ENCODE assay signal across 9 mouse cellular contexts in the genomic region with DNA sequence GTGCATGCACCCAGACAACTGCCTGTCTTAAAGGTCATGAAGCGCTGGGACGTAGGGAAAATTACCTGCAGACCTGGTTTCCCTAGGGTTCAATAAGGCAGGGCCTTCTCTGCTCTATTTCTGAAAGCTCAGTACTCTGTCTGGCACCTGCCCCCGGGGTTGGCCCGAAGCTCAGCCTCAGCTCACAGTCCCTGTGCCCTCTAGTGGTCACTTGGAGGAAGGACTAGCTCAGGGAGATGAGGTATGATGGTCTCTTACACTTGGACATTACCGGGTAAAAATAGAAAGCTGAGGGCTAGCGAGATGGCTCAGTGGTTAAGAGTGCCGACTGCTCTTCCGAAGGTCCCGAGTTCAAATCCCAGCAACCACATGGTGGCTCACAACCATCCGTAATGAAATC. TPM values are rescaled to one million over a fixed set of nuclear protein-coding genes. Genes with fewer than 3 reads are reported as not detected.
DNase-seq lines count a peak whose midpoint lies in the region; ATAC-seq and TF ChIP-seq lines count a peak whose summit lies in the region.
"Had no signal": no experiment of that assay in that cellular context is flagged by ENCODE, and none has a peak within 500 bp of the region (broad histone marks: within the 10 kb centered on the region; RNA-seq: fewer than 3 reads in every experiment).

No protein-coding gene starts in this region.

- H3K27me3 ChIP-seq in heart, embryonic 14.5 days (ENCODE audit: control insufficient read depth, insufficient read depth, low read length), result no peaks in the 10 kb centered on the region
- no peaks in the 10 kb centered on the region for H3K27me3 ChIP-seq in kidney, postnatal 0 days (ENCODE audit: insufficient read depth, low read length)
- no peaks in the 10 kb centered on the region for H3K27me3 ChIP-seq in liver, embryonic 16.5 days (ENCODE audit: control insufficient read depth, insufficient read depth, low read depth, low read length)
- no peaks in the 10 kb centered on the region for H3K27me3 ChIP-seq in neural tube, embryonic 12.5 days (replicated peaks)
- H3K27me3 ChIP-seq in stomach, postnatal 0 days (ENCODE audit: control insufficient read depth, insufficient read depth, low read length), result no peaks in the 10 kb centered on the region

- TF ChIP-seq POLR2A in bone marrow macrophage, adult 2 months (IDR thresholded peaks at IDR 0.05; ENCODE audit: borderline replicate concordance, low read depth, low read length), result no peak

- ATAC-seq in heart, embryonic 14.5 days (ENCODE audit: insufficient number of reproducible peaks, insufficient read depth, low FRiP score, low read depth), result peak; percentile 70; the same call in 1 of the 2 replicates
- ATAC-seq in kidney, postnatal 0 days (replicated peaks; ENCODE audit: low FRiP score, low read depth), result peak; percentile 91
- ATAC-seq in liver, embryonic 16.5 days (ENCODE audit: low read depth), result peak; percentile 76
- 0 out of 2 replicates have a peak, but pooled peaks have one; percentile 48 for ATAC-seq in neural tube, embryonic 12.5 days (ENCODE audit: low FRiP score, low read depth)
- peak; percentile 90 for ATAC-seq in stomach, postnatal 0 days (ENCODE audit: low FRiP score, low TSS enrichment)

- H3K9ac ChIP-seq in heart, embryonic 14.5 days (ENCODE audit: low read length), result no peak overlapping the region
- no peak overlapping the region for H3K9ac ChIP-seq in kidney, postnatal 0 days (ENCODE audit: low read depth, low read length)
- peak overlapping the region; percentile 50 for H3K9ac ChIP-seq in liver, embryonic 16.5 days (ENCODE audit: low read depth, low read length)
- no peak overlapping the region for H3K9ac ChIP-seq in neural tube, embryonic 12.5 days
- no peak overlapping the region for H3K9ac ChIP-seq in stomach, postnatal 0 days (ENCODE audit: low read length)
- H3K9ac ChIP-seq: embryonic facial prominence, embryonic 12.5 days had no signal

- H3K4me3 ChIP-seq in bone marrow macrophage, adult 2 months (ENCODE audit: insufficient read depth, low read length), result no peak overlapping the region
- no peak overlapping the region for H3K4me3 ChIP-seq in heart, embryonic 14.5 days (ENCODE audit: control insufficient read depth in 1 of 2, insufficient read depth in 1 of 2, low read depth in 1 of 2, low read length in 2 of 2)
- no peak overlapping the region for H3K4me3 ChIP-seq in kidney, postnatal 0 days (replicated peaks; ENCODE audit: low read depth, low read length)
- no peak overlapping the region for H3K4me3 ChIP-seq in liver, embryonic 16.5 days (ENCODE audit: low read depth, low read length)
- H3K4me3 ChIP-seq in neural tube, embryonic 12.5 days, result no peak overlapping the region
- no peak overlapping the region for H3K4me3 ChIP-seq in stomach, postnatal 0 days (ENCODE audit: low read depth, low read length)
- H3K4me3 ChIP-seq: embryonic facial prominence, embryonic 12.5 days had no signal

- peak overlapping the region; percentile 70 for H3K27ac ChIP-seq in bone marrow macrophage, adult 2 months (ENCODE audit: insufficient read depth, low read depth, low read length)
- 0 out of 4 replicates have a peak overlapping the region, but pooled peaks of 1 of the 2 experiments have one; percentile 23 for H3K27ac ChIP-seq in heart, embryonic 14.5 days (replicated peaks in 1 of 2; ENCODE audit: control insufficient read depth in 1 of 2, insufficient read depth in 1 of 2, low read depth in 2 of 2, low read length in 2 of 2)
- no peak overlapping the region for H3K27ac ChIP-seq in kidney, postnatal 0 days
- H3K27ac ChIP-seq in liver, embryonic 16.5 days (ENCODE audit: low read length), result peak overlapping the region; percentile 92
- H3K27ac ChIP-seq in neural tube, embryonic 12.5 days, result no peak overlapping the region
- H3K27ac ChIP-seq in stomach, postnatal 0 days (replicated peaks), result no peak overlapping the region
- H3K27ac ChIP-seq: embryonic facial prominence, embryonic 12.5 days had no signal

- H3K4me2 ChIP-seq in heart, embryonic 14.5 days (ENCODE audit: low read length), result no peak overlapping the region
- H3K4me2 ChIP-seq in kidney, postnatal 0 days (ENCODE audit: low read length), result no peak overlapping the region
- peak overlapping the region; percentile 66 for H3K4me2 ChIP-seq in liver, embryonic 16.5 days (ENCODE audit: low read depth, low read length)
- H3K4me2 ChIP-seq in neural tube, embryonic 12.5 days (replicated peaks), result no peak overlapping the region
- no peak overlapping the region for H3K4me2 ChIP-seq in stomach, postnatal 0 days (replicated peaks; ENCODE audit: low read depth)
- H3K4me2 ChIP-seq: embryonic facial prominence, embryonic 12.5 days had no signal

- H3K4me1 ChIP-seq in bone marrow macrophage, adult 2 months (ENCODE audit: control insufficient read depth, insufficient read depth, low read length), result peaks cover 31% of the 10 kb centered on the region
- 0 out of 4 replicates have a peak, but pooled peaks cover 0 to under 1% of the 10 kb centered on the region in 2 experiments for H3K4me1 ChIP-seq in heart, embryonic 14.5 days (ENCODE audit: control insufficient read depth in 2 of 2, insufficient read depth in 2 of 2, low read length in 2 of 2)
- H3K4me1 ChIP-seq in kidney, postnatal 0 days (replicated peaks; ENCODE audit: insufficient read depth, low read length), result no peaks in the 10 kb centered on the region
- H3K4me1 ChIP-seq in liver, embryonic 16.5 days (ENCODE audit: control insufficient read depth, low read depth, low read length), result peaks cover 51% of the 10 kb centered on the region
- H3K4me1 ChIP-seq in neural tube, embryonic 12.5 days, result no peaks in the 10 kb centered on the region
- H3K4me1 ChIP-seq in stomach, postnatal 0 days (replicated peaks; ENCODE audit: control insufficient read depth, insufficient read depth), result no peaks in the 10 kb centered on the region
- H3K4me1 ChIP-seq: embryonic facial prominence, embryonic 12.5 days had no signal

- no peaks in the 10 kb centered on the region for H3K36me3 ChIP-seq in heart, embryonic 14.5 days (ENCODE audit: control insufficient read depth, insufficient read depth, low read length)
- H3K36me3 ChIP-seq in kidney, postnatal 0 days (ENCODE audit: insufficient read depth, low read length), result no peaks in the 10 kb centered on the region
- no peaks in the 10 kb centered on the region for H3K36me3 ChIP-seq in liver, embryonic 16.5 days (ENCODE audit: control insufficient read depth, insufficient read depth)
- no peaks in the 10 kb centered on the region for H3K36me3 ChIP-seq in neural tube, embryonic 12.5 days
- no peaks in the 10 kb centered on the region for H3K36me3 ChIP-seq in stomach, postnatal 0 days (ENCODE audit: control insufficient read depth, insufficient read depth, low read length)
- H3K36me3 ChIP-seq: embryonic facial prominence, embryonic 12.5 days had no signal

- no peaks in the 10 kb centered on the region for H3K9me3 ChIP-seq in heart, embryonic 14.5 days (ENCODE audit: control insufficient read depth, low read length)
- no peaks in the 10 kb centered on the region for H3K9me3 ChIP-seq in kidney, postnatal 0 days (replicated peaks; ENCODE audit: low read length)
- no peaks in the 10 kb centered on the region for H3K9me3 ChIP-seq in liver, embryonic 16.5 days (replicated peaks; ENCODE audit: control insufficient read depth, low read length)
- no peaks in the 10 kb centered on the region for H3K9me3 ChIP-seq in neural tube, embryonic 12.5 days
- H3K9me3 ChIP-seq in stomach, postnatal 0 days (ENCODE audit: control insufficient read depth, low read length), result no peaks in the 10 kb centered on the region
- H3K9me3 ChIP-seq: embryonic facial prominence, embryonic 12.5 days had no signal

- peak; percentile 83 for DNase-seq in CD4-positive, CD25-positive, alpha-beta regulatory T cell, adult 2 months (ENCODE audit: low read depth, low spot score)
- DNase-seq in fibroblast of lung, adult 2 months (ENCODE audit: low read depth), result peak; percentile 40
- peak; percentile 89 for DNase-seq in kidney, postnatal 0 days (ENCODE audit: low spot score)
- peak; percentile 63 for DNase-seq in stomach, postnatal 0 days (ENCODE audit: low spot score)

- WGBS in heart, embryonic 14.5 days, result 13% methylated on average over 9 of the region's 10 CpGs
- 16% methylated on average over 9 of the region's 10 CpGs for WGBS in kidney, postnatal 0 days
- 9% methylated on average over 9 of the region's 10 CpGs for WGBS in liver, embryonic 16.5 days (ENCODE audit: insufficient replicate concordance)
- 14% methylated on average over 10 of the region's 10 CpGs for WGBS in neural tube, embryonic 12.5 days
- 17% methylated on average over 9 of the region's 10 CpGs for WGBS in stomach, postnatal 0 days

- no peak for TF ChIP-seq EP300 in stomach, postnatal 0 days (optimal IDR thresholded peaks at IDR 0.05)

- peak; percentile 58; the same call in 1 of the 2 replicates for TF ChIP-seq CTCF in bone marrow macrophage, adult 2 months (IDR thresholded peaks at IDR 0.05; ENCODE audit: low read depth, low read length)
- peak; percentile 85 for TF ChIP-seq CTCF in kidney, postnatal 0 days (IDR thresholded peaks at IDR 0.05; ENCODE audit: low read depth)
- TF ChIP-seq CTCF in stomach, postnatal 0 days (IDR thresholded peaks at IDR 0.05; ENCODE audit: low read depth), result peak; percentile 85

RNA-seq across cellular contexts. Expression of gene Usp7, which starts 23.0 kb away (rescaled TPM):
- polyA plus RNA-seq in bone marrow macrophage, adult 2 months (2012; ENCODE audit: insufficient read depth, insufficient read length, missing spikeins), result 61.2 and 65.5 TPM in 2 replicates
- polyA plus RNA-seq in heart, embryonic 14.5 days (2014; fragmentation: Nextera tagmentation; extraction: Ambion mirVana), result 27.3 and 28.3 TPM in 2 replicates
- polyA plus RNA-seq in kidney, postnatal 0 days (2015; fragmentation: Nextera tagmentation; extraction: Ambion mirVana), result 22.1 and 22.7 TPM in 2 replicates
- 22.4 and 22.6 TPM in 2 replicates for polyA plus RNA-seq in liver, embryonic 16.5 days (2015; fragmentation: Nextera tagmentation; extraction: Ambion mirVana)
- polyA plus RNA-seq in neural tube, embryonic 12.5 days (2016; fragmentation: Nextera tagmentation; extraction: Ambion mirVana), result 34.7 and 38.8 TPM in 2 replicates
- 15.7 and 18.1 TPM in 2 replicates for polyA plus RNA-seq in stomach, postnatal 0 days (2015; fragmentation: Nextera tagmentation; extraction: Ambion mirVana)

Comparison
In these comparisons a context has a peak if more than half of its experiments do, and no peak if none do; other contexts are left out.
1. H3K27ac ChIP-seq: peak in bone marrow macrophage, adult 2 months (single experiment) and liver, embryonic 16.5 days (single experiment); none in kidney, postnatal 0 days (single experiment), neural tube, embryonic 12.5 days (single experiment) and stomach, postnatal 0 days (single experiment).
2. Peak in every context shown above with its lines, with median percentiles within 50 percentile points of each other: DNase-seq, CTCF ChIP-seq and ATAC-seq.